Mouse (Mus musculus): ENCODE measurements around the gene Tmem240. TPM values are rescaled to one million over a fixed set of nuclear protein-coding genes. Genes with fewer than 3 reads are reported as not detected.

Tmem240 gene
- polyA plus RNA-seq (2012; rRNA removed), result 26.3 and 28.4 TPM in 2 replicates

DNA sequence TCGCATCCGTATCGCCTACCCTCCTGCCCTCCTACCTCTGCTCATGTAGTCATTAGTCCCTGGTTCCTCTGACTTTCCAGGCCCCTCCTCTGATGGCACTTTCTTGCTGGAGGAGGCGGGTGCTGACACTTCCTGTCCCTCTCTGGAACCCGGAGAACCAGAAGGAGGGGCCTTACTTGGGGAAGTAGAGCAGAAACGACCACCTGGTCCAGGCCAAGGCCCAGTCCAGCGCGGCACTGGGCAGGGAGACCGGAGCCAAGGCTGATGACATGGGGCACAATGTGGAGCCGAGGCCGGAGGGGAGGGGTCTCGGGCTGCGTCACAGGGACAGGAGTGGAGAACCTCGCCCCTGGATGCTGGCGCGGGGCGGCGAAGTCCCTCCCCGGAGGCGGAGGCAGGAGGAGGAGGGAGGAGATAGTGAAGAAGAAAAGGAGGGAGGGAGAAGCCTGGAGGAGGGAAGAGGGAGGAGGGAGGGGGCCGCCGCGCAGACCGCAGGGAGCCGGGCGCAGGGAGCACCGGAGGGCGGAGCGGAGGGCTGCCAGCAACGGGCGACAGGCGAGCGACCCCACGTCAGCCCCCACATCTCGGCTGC lies at the start of gene Tmem240:
Gene Tmem240, plus strand, starts transcription at position 451 of the 592 bp plus-strand sequence.

DNA sequence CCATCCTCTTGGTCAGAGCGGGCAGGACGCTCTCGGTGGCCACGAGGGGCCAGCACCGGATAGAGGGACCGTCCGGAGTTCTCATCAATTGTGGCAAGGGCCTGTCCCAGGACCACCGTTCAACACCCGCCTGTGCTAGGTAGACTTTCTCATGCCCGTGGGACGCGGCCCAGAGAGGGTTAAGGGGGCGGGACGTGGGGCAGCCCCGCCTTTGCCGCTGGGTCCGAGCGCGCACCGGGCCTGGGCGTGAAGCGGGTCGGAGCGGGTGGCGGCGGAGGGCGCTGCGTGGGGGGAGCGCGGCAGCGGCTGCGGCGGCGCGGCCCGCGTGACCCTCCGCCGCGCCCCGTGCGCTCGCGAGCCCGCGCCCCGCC lies 40.5 kb upstream of the Tmem240 start, which contains the start of gene Fndc10:
Gene Fndc10, plus strand, starts transcription at position 232 of the 371 bp plus-strand sequence.

DNA sequence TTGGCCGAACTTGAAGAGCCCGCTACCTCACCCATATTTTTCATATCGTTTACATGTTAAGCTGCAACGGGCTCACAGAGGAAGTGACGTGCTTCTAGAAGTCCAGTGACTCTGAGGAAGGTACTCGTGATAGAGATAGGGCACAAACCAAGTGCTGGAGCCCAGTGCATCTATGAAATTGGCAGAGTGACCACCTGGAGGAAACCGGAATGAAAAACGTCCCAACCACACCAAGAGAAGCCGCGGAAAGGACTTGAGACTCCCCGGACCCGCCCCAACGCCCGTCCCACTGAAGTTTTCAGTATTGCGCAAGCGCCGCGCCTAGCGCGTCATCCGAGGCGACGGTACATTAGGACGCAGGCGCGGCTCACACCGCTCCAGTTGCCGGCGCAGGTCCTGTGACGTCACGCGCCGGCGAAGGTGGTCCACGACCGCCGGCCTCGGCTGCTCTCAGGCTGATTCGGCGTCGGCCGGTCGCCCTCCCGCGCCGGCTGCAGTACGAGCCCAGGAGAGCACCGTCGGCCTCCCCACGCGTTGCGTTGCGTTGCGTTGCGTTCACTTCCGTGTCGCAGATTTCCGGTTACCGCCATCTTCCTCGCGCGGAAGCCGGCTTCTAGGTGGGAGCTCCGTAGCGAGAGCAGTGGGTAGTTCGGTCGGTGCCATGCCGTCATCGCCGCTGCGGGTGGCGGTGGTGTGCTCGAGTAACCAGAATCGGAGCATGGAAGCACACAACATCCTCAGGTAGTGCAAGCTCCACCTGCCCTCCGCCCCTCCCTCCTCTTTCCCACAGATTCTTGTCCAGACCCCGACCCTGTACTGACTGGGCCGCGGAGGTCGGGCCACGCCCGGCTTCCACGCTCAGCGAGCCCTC lies 29.6 kb upstream of the Tmem240 start, which contains the start of gene Ssu72:
Gene Ssu72, plus strand, starts transcription at position 80 of the 871 bp plus-strand sequence.

DNA sequence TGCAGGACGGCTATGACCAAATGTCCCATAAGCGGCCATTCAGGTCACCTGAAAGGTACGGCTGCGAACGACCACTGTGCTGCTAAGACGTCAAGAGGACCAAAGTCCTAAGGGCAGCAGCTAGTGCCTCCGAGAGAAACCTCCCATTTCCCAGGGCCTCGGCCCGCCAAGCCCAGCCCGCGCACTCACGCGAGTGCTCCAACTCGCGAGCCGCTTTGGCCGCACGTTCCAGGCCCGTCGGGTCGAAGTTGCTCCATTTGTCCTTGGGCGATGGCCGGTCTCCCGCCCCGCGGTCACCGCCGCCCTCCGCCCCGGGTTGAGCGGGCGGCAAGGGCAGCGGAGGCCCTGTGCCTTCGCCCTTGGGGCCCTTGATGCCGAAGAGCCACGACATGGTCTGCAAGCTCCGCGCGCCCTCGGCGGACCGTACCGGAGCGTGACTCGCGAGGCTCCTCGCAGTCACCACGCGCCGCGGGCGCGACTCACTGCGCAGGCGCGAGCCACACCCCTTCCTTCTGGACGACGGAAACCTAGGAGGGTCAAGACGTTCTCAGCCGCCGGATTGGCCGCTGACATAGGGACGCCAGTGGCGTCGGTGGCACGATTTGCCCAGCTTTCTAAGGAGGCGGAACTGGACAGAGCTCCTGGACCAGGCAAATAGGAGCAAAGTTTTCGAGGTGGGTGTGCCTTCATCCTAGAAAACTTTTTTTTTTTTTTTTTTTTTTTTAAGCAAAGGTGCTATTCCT lies 26.2 kb downstream of the Tmem240 start, which contains the start of gene Atad3a:
Gene Atad3a, minus strand, starts transcription at position 481 of the 743 bp plus-strand sequence.

DNA sequence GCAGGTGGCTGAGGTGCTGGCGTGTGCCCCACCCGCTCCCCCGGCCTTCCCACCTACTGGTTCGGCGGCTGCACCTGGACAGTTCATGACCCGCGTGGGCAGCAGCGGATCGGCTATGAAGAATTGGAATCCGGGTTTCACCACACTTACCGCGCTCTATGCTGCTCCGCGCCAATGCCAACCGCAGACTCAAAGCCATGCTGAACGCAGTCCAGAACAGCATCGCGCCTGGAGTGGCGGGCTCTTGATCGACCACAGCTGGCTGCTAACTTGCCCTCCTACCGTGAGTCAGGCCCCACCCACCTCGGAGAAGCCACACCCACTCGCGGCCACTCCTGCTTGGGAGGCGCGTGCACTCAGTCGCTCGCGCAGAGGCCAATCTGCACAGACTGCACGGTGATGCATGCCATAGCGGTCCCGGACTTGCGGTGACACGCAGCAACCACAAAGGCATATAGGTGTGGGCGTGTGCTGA lies 39.7 kb downstream of the Tmem240 start, which contains the start of gene Vwa1:
Gene Vwa1, minus strand, starts transcription at position 419 of the 475 bp plus-strand sequence.

DNA sequence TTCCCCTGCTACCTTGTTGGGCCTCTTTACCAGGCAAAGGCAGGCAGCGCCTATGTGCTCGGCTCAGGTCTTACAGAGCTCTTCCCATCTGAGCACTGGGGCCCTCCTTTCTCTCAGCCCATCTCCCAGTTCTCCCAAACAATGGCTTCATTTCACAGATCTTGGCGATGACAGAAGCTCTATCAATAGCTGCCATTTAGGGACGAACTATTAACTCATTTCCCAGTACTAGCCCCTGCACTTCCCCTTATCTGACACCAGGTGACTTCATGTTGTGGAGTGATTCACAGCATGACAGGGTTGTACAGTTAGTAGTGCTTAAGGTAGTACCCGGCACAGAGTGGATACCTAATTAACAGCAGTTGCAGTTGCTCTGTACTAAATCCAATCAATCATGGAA lies 51.2 kb downstream of the Tmem240 start, which contains the start of gene Tmem88b:
Gene Tmem88b, minus strand, starts transcription at position 56 of the 400 bp plus-strand sequence.

DNA sequence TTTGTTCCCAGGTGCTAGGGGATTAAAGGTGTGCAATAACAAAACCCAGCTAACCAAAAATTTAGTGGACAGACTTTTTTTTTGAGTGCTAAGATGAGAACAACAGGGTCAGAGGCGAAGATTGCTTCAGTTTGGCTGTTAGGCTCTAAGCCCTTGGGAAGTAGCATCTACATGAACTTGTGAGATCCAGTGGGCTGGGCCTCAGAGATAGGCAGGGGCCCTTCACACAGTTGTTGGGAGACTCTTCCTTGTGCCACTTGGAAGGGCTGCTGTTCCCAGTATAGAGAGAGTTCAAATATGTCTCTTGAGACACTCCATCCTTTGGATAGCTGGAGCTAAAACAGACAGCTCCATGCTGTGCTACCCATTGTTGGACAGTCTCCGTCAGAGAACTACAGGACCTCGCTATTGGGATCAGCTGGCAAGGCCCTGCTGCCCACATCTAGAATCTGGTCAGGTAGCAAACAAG lies 55.5 kb downstream of the Tmem240 start, which contains the start of gene Ankrd65:
Gene Ankrd65, plus strand, starts transcription at position 419 of the 469 bp plus-strand sequence.

Other genes with a start within 250 kb of the Tmem240 start
- gene Gnb1, start 243.4 kb upstream of the Tmem240 start, polyA plus RNA-seq (2012; rRNA removed), result 708 and 773 TPM in 2 replicates
- gene Nadk, start 172.4 kb upstream of the Tmem240 start, polyA plus RNA-seq (2012; rRNA removed), result 80.8 and 92.1 TPM in 2 replicates
- gene Slc35e2, start 133.4 kb upstream of the Tmem240 start, polyA plus RNA-seq (2012; rRNA removed), result 15.5 and 15.9 TPM in 2 replicates
- 56.1 and 63.3 TPM in 2 replicates for gene Cdk11b, start 109.9 kb upstream of the Tmem240 start, polyA plus RNA-seq (2012; rRNA removed)
- gene Gm10563, start 89.4 kb upstream of the Tmem240 start, polyA plus RNA-seq (2012; rRNA removed), result not detected in 2 replicates
- 9.1 and 13.0 TPM in 2 replicates for gene Mmp23, start 81.4 kb upstream of the Tmem240 start, polyA plus RNA-seq (2012; rRNA removed)
- 91.5 and 97.1 TPM in 2 replicates for gene Mib2, start 65.6 kb upstream of the Tmem240 start, polyA plus RNA-seq (2012; rRNA removed)
- gene Fndc10, start 40.5 kb upstream of the Tmem240 start, polyA plus RNA-seq (2012; rRNA removed), result 22.4 and 26.6 TPM in 2 replicates
- 122 and 133 TPM in 2 replicates for gene Ssu72, start 30.0 kb upstream of the Tmem240 start, polyA plus RNA-seq (2012; rRNA removed)
- 107 TPM in 2 replicates for gene Atad3a, start 26.3 kb downstream of the Tmem240 start, polyA plus RNA-seq (2012; rRNA removed)
- 18.5 and 19.0 TPM in 2 replicates for gene Vwa1, start 39.9 kb downstream of the Tmem240 start, polyA plus RNA-seq (2012; rRNA removed)
- gene Tmem88b, start 51.1 kb downstream of the Tmem240 start, polyA plus RNA-seq (2012; rRNA removed), result 0.98 and 1.3 TPM in 2 replicates
- gene Ankrd65, start 55.6 kb downstream of the Tmem240 start, polyA plus RNA-seq (2012; rRNA removed), result 0.06 TPM in 1 of 2 replicates, not detected in the other
- 121 and 130 TPM in 2 replicates for gene Mrpl20, start 68.1 kb downstream of the Tmem240 start, polyA plus RNA-seq (2012; rRNA removed)
- gene Ccnl2, start 77.7 kb downstream of the Tmem240 start, polyA plus RNA-seq (2012; rRNA removed), result 221 and 226 TPM in 2 replicates
- 107 and 111 TPM in 2 replicates for gene Aurkaip1, start 96.5 kb downstream of the Tmem240 start, polyA plus RNA-seq (2012; rRNA removed)
- 46.6 and 77.3 TPM in 2 replicates for gene Mxra8, start 104.9 kb downstream of the Tmem240 start, polyA plus RNA-seq (2012; rRNA removed)
- 149 and 150 TPM in 2 replicates for gene Dvl1, start 112.6 kb downstream of the Tmem240 start, polyA plus RNA-seq (2012; rRNA removed)
- gene Tas1r3, start 128.6 kb downstream of the Tmem240 start, polyA plus RNA-seq (2012; rRNA removed), result 0.53 and 0.79 TPM in 2 replicates
- gene Cptp, start 134.6 kb downstream of the Tmem240 start, polyA plus RNA-seq (2012; rRNA removed), result 20.1 and 21.9 TPM in 2 replicates
- gene Ints11, start 134.7 kb downstream of the Tmem240 start, polyA plus RNA-seq (2012; rRNA removed), result 67.9 and 76.2 TPM in 2 replicates
- 87.2 and 88.3 TPM in 2 replicates for gene Pusl1, start 157.0 kb downstream of the Tmem240 start, polyA plus RNA-seq (2012; rRNA removed)
- 101 and 108 TPM in 2 replicates for gene Acap3, start 157.0 kb downstream of the Tmem240 start, polyA plus RNA-seq (2012; rRNA removed)
- 117 and 126 TPM in 2 replicates for gene Ube2j2, start 209.0 kb downstream of the Tmem240 start, polyA plus RNA-seq (2012; rRNA removed)
- gene C1qtnf12, start 227.5 kb downstream of the Tmem240 start, polyA plus RNA-seq (2012; rRNA removed), result 9.6 and 14.8 TPM in 2 replicates

Measured in central nervous system, embryonic 14 days (tissue).